Mouse (Mus musculus) spleen, adult 2 months (tissue): Measurements from ENCODE around the gene Mis12. TPM values are rescaled to one million over a fixed set of nuclear protein-coding genes. Genes with fewer than 3 reads are reported as not detected.

Source experiments
- DNase-seq, 2 experiments: peaks; one replicate each; pipeline versions ENCODE4 v3.0.0 to v3.0.0-alpha.2; 2012 to 2021; ENCODE audit warnings: low spot score in 2 of 2, low read depth in 1 of 2
- H3K27ac ChIP-seq: fragments of 200-500 bp; 2 replicates; pipeline ENCODE4 v1.5.1; 2012; ENCODE audit warnings: low read length, inconsistent platforms; ENCODE audit not compliant: insufficient read depth
- H3K27me3 ChIP-seq: fragments of 200-500 bp; 2 replicates; pipeline ENCODE4 v1.6.1; 2012; ENCODE audit warnings: mild to moderate bottlenecking, moderate library complexity, low read length, inconsistent platforms; ENCODE audit not compliant: control insufficient read depth, insufficient read depth
- H3K36me3 ChIP-seq: fragments of 200-500 bp; 2 replicates; pipeline ENCODE4 v1.6.1; 2012; ENCODE audit warnings: mild to moderate bottlenecking, low read length, inconsistent platforms; ENCODE audit not compliant: control insufficient read depth, insufficient read depth
- H3K4me1 ChIP-seq: fragments of 200-500 bp; 2 replicates; pipeline ENCODE4 v1.6.1; 2011; ENCODE audit warnings: inconsistent platforms; ENCODE audit not compliant: control insufficient read depth, insufficient read depth, insufficient read length
- H3K4me3 ChIP-seq: fragments of 200-500 bp; 2 replicates; pipeline ENCODE4 v1.5.1; 2011; ENCODE audit warnings: mild to moderate bottlenecking, inconsistent platforms; ENCODE audit not compliant: insufficient read depth, insufficient read length; ENCODE audit errors: extremely low read depth
- CTCF ChIP-seq: fragments of 200-500 bp; IDR thresholded peaks from 2 replicates; pipeline ENCODE4 v1.5.1; 2011; ENCODE audit warnings: mild to moderate bottlenecking, inconsistent platforms; ENCODE audit not compliant: insufficient read depth, insufficient read length, insufficient replicate concordance; ENCODE audit errors: extremely low read depth
- POLR2A ChIP-seq: fragments of 200-500 bp; IDR thresholded peaks from 2 replicates; pipeline ENCODE4 v1.6.1; 2011; ENCODE audit warnings: low read depth, low read length, inconsistent platforms
- WGBS: fragments of 180-500 bp; shearing (Covaris S2); methylation state at CpG from one replicate; pipeline ENCODE4 v1.1.7; 2018; 5-methylcytosine and 5-hydroxymethylcytosine counted together
- polyA plus RNA-seq: library from polyadenylated mRNA; depleted of rRNA; stranded (reverse); fragments of >200 nt; gene quantifications from 2 replicates; pipeline ENCODE4 v1.2.3, GENCODE M21; 2012; rRNA removed

Gene Mis12
- polyA plus RNA-seq, 1 experiment: 2.9 TPM

- H3K4me3 ChIP-seq: no peak overlapping the region
- no peak overlapping the region for H3K27ac ChIP-seq
- DNase-seq: no peak
- H3K27me3 ChIP-seq: 0 out of 2 replicates have a peak, but pooled peaks cover 2% of the 10 kb centered on the region
- 40% methylated on average over 26 of the region's 26 CpGs for WGBS
- H3K4me1 ChIP-seq: no peaks in the 10 kb centered on the region
- TF ChIP-seq CTCF (no peak), POLR2A (no peak)
- H3K36me3 ChIP-seq: no peaks in the 10 kb centered on the region
Observed at GRCm38 (mm10) chr11:71032491-71033162, 13.2 kb downstream of the Mis12 start.

GRCm38 (mm10) chr11:71033163-71033761, 13.9 kb downstream of the Mis12 start, which contains the start of gene 6330403K07Rik:
Gene 6330403K07Rik, minus strand, starts transcription at chr11:71033513.
- no peak for DNase-seq
- H3K27ac ChIP-seq: no peak within 1 kb of the TSS
- H3K36me3 ChIP-seq: no peaks in the 10 kb centered on the region
- H3K4me3 ChIP-seq: no peak within 1 kb of the TSS
- no peak for TF ChIP-seq CTCF
- no peak for TF ChIP-seq POLR2A
- 3% methylated on average over 31 of the region's 31 CpGs for WGBS
- H3K4me1 ChIP-seq: no peaks in the 10 kb centered on the region
- 0 out of 2 replicates have a peak, but pooled peaks cover 2% of the 10 kb centered on the region for H3K27me3 ChIP-seq

GRCm38 (mm10) chr11:71039526-71040298, 20.3 kb downstream of the Mis12 start:
- 97% methylated on average over 5 of the region's 5 CpGs for WGBS
- H3K4me3 ChIP-seq: no peak overlapping the region
- no peaks in the 10 kb centered on the region for H3K36me3 ChIP-seq
- no peak overlapping the region for H3K27ac ChIP-seq
- H3K27me3 ChIP-seq: no peaks in the 10 kb centered on the region
- TF ChIP-seq POLR2A (no peak), CTCF (no peak)
- no peaks in the 10 kb centered on the region for H3K4me1 ChIP-seq
- DNase-seq: no peak

- Histone ChIP-seq H3K36me3 (no peaks in the 10 kb centered on the region), H3K4me1 (no peaks in the 10 kb centered on the region), H3K27me3 (no peaks in the 10 kb centered on the region), H3K27ac (no peak overlapping the region), H3K4me3 (no peak overlapping the region)
- TF ChIP-seq CTCF (no peak), POLR2A (no peak)
- 11% methylated on average over 1 of the region's 1 CpGs for WGBS
- no peak for DNase-seq
Observed at GRCm38 (mm10) chr11:71052554-71052953, 33.1 kb downstream of the Mis12 start.

- H3K27ac ChIP-seq: no peak overlapping the region
- H3K4me1 ChIP-seq: no peaks in the 10 kb centered on the region
- no peak for TF ChIP-seq CTCF
- TF ChIP-seq POLR2A: no peak
- DNase-seq: no peak
- 58% methylated on average over 1 of the region's 1 CpGs for WGBS
- no peaks in the 10 kb centered on the region for H3K27me3 ChIP-seq
- H3K4me3 ChIP-seq: no peak overlapping the region
- H3K36me3 ChIP-seq: no peaks in the 10 kb centered on the region
Observed at GRCm38 (mm10) chr11:71076342-71076741, 56.9 kb downstream of the Mis12 start.

Other genes with a start within 250 kb of the Mis12 start
- 6.8 and 7.6 TPM in 2 replicates for gene Scimp, start 207.0 kb upstream of the Mis12 start, polyA plus RNA-seq
- gene Rabep1, start 174.8 kb upstream of the Mis12 start, polyA plus RNA-seq: 2.3 TPM in 2 replicates
- 18.3 and 21.0 TPM in 2 replicates for gene Nup88, start 49.6 kb upstream of the Mis12 start, polyA plus RNA-seq
- 25.4 and 34.8 TPM in 2 replicates for gene Rpain, start 49.4 kb upstream of the Mis12 start, polyA plus RNA-seq
- gene C1qbp, start 36.6 kb upstream of the Mis12 start, polyA plus RNA-seq: 71.3 and 160 TPM in 2 replicates
- 20.3 and 24.6 TPM in 2 replicates for gene Dhx33, start 15.2 kb upstream of the Mis12 start, polyA plus RNA-seq
- gene Derl2, start 230 bp downstream of the Mis12 start, polyA plus RNA-seq: 4.2 and 5.2 TPM in 2 replicates
- gene 6330403K07Rik, start 13.9 kb downstream of the Mis12 start, polyA plus RNA-seq: 0.26 and 0.40 TPM in 2 replicates
- 0.11 and 0.20 TPM in 2 replicates for gene Nlrp1a, start 125.1 kb downstream of the Mis12 start, polyA plus RNA-seq
- gene Nlrp1b, start 211.1 kb downstream of the Mis12 start, polyA plus RNA-seq: 0.88 and 0.97 TPM in 2 replicates